Mouse (Mus musculus) lung, postnatal 10 days (tissue): ENCODE data around the gene Olfr1411.

Experiments
- DNase-seq: peaks from one replicate; pipeline ENCODE4 v3.0.0; 2021

Olfr1411 gene

GRCm38 (mm10) chr1:92594111-92594510 is at the start of gene Olfr1411:
Gene Olfr1411, plus strand, starts transcription at chr1:92594411.
- DNase-seq: no peak

GRCm38 (mm10) chr1:92545929-92546328 is 48.3 kb upstream of the Olfr1411 start:
- DNase-seq: no peak

GRCm38 (mm10) chr1:92571022-92571421 is 23.2 kb upstream of the Olfr1411 start, which contains the start of gene Olfr1413:
Gene Olfr1413, plus strand, starts transcription at chr1:92571322.
- no peak for DNase-seq

GRCm38 (mm10) chr1:92585479-92585878 is 8.7 kb upstream of the Olfr1411 start, which contains the start of gene Olfr1412:
Gene Olfr1412, plus strand, starts transcription at chr1:92585779.
- no peak for DNase-seq

GRCm38 (mm10) chr1:92596019-92596418 is 1.8 kb downstream of the Olfr1411 start:
- DNase-seq: no peak

GRCm38 (mm10) chr1:92605482-92605881 is 11.3 kb downstream of the Olfr1411 start, which contains the start of gene Olfr1410:
Gene Olfr1410, plus strand, starts transcription at chr1:92605782.
- DNase-seq: no peak

- DNase-seq: no peak
Observed at GRCm38 (mm10) chr1:92607711-92608110, 13.5 kb downstream of the Olfr1411 start.

GRCm38 (mm10) chr1:92611008-92611407 is 16.8 kb downstream of the Olfr1411 start:
- DNase-seq: peak; percentile 43

GRCm38 (mm10) chr1:92613175-92613574 is 19.0 kb downstream of the Olfr1411 start:
- no peak for DNase-seq

- peak; percentile 36 for DNase-seq
Observed at GRCm38 (mm10) chr1:92614516-92614915, 20.3 kb downstream of the Olfr1411 start.

GRCm38 (mm10) chr1:92616046-92616445 is 21.8 kb downstream of the Olfr1411 start:
- no peak for DNase-seq

- DNase-seq: no peak
Observed at GRCm38 (mm10) chr1:92617488-92617887, 23.3 kb downstream of the Olfr1411 start, which contains the start of gene Olfr12. Gene Olfr12, plus strand, starts transcription at chr1:92617788.

- no peak for DNase-seq
Observed at GRCm38 (mm10) chr1:92618360-92618759, 24.1 kb downstream of the Olfr1411 start.

- no peak for DNase-seq
Observed at GRCm38 (mm10) chr1:92628227-92628626, 34.0 kb downstream of the Olfr1411 start.

GRCm38 (mm10) chr1:92632196-92632595 is 38.0 kb downstream of the Olfr1411 start:
- DNase-seq: no peak

GRCm38 (mm10) chr1:92632948-92633347 is 38.7 kb downstream of the Olfr1411 start:
- DNase-seq: no peak

- DNase-seq: no peak
Observed at GRCm38 (mm10) chr1:92633726-92634125, 39.5 kb downstream of the Olfr1411 start.

- DNase-seq: no peak
Observed at GRCm38 (mm10) chr1:92634569-92634968, 40.4 kb downstream of the Olfr1411 start.

- DNase-seq: no peak
Observed at GRCm38 (mm10) chr1:92634976-92635599, 40.9 kb downstream of the Olfr1411 start.

- DNase-seq: no peak
Observed at GRCm38 (mm10) chr1:92636015-92636414, 41.8 kb downstream of the Olfr1411 start.

- DNase-seq: no peak
Observed at GRCm38 (mm10) chr1:92636676-92637075, 42.5 kb downstream of the Olfr1411 start.

GRCm38 (mm10) chr1:92637501-92638172 is 43.4 kb downstream of the Olfr1411 start:
- DNase-seq: no peak

GRCm38 (mm10) chr1:92638181-92638580 is 44.0 kb downstream of the Olfr1411 start:
- peak; percentile 18 for DNase-seq

- no peak for DNase-seq
Observed at GRCm38 (mm10) chr1:92638736-92639135, 44.5 kb downstream of the Olfr1411 start.
